Mouse (Mus musculus) ZHBTc4 (cell line): ENCODE data around the gene Zfp185.

Source experiments
- DNase-seq: peaks from one replicate; pipeline ENCODE4 v3.0.0-alpha.2; 2011; ENCODE audit warnings: low read depth, low spot score

Gene Zfp185

DNA sequence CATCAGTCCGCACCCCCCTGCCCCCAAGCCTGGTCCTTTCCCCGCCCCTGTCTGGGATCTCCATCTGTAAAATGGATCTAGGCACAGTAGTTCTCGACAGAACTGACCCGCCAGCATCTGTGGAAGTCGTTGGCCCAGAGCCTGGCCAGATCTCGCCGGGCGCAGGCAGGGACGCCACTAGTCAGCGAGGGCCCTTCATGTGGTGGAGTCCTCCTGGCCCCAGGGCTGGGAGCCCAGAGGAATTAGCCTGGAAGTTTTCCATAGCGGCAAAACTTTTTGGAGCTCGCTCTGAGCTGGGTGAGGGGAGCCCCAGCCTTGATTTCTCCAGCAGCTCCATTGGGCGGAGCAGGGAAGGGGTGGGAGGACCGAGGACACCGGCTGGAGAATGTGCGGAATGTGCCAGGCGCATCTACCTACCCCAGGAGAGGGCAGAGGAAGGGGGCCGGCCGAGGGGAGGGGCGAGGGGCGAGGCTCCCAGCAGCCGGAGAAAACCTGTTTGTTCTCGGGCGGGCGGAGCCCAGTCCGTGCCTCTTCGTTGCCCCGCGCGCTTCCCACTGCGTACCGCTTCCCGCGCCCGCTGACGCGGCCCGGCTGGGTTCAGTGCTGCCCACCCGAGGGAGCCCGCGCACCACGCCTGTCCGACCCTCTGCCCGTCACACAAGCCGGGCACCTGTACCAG is at the start of gene Zfp185:
TSS of gene Zfp185 (plus strand) at position 499 of the 679 bp plus-strand sequence.
- peak; percentile 93 for DNase-seq

DNA sequence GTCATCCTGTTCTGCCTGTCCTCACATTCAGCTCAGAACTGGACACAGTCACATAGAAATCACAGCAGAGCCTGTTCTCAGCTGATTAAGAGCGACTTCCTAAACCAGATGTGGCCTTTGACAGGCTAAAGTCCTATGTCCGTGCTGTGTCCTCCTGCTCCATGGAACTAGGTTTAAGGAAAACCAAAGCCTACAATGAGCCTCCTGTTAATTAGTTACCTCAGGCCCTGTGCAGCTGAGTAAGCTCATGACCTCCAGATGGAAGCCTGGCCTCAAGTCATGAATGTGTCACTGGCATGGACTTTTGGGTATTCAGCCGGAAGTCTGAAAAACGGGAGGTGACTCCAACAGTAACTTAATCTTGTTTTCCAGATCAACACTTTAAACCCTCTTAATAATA is 33.7 kb upstream of the Zfp185 start:
- no peak for DNase-seq

DNA sequence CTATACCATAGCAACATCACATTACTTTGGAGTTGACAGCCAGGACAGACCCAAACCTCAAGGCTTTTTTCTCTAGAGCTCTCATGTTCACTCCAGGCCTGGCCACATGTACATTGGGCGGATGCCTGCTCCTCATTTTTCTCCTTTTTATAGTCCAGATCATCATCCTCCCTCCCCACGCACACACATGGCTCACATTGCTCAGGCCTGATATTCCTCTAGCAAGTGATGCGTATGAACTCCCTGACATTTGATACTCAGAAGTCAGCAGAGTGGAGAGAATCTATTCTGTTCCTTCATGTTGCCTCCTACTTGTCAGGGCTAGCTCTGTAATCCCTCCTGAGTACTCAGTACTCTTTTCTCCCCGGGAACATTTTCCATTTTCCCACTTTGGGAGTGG is 30.7 kb upstream of the Zfp185 start:
- DNase-seq = no peak

DNA sequence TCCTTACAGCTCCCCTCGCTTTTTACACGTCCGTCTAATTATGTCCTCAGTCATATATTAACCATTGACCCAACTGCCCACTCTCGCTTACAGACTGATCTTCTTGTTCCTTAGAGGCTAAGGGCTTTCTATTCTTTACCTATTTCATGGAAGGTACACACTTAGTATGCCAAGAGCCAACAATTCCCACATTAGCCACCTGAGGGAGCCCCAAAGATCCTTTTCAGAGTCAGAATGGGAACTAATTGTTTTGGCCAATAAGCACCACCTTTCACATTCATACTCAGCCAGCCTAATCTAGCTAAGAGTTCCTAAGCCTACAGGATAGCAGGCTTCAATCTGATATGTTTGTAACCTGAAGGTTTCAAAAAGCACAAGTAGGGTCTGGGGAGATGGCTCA is 26.7 kb upstream of the Zfp185 start:
- DNase-seq = peak; percentile 20

DNA sequence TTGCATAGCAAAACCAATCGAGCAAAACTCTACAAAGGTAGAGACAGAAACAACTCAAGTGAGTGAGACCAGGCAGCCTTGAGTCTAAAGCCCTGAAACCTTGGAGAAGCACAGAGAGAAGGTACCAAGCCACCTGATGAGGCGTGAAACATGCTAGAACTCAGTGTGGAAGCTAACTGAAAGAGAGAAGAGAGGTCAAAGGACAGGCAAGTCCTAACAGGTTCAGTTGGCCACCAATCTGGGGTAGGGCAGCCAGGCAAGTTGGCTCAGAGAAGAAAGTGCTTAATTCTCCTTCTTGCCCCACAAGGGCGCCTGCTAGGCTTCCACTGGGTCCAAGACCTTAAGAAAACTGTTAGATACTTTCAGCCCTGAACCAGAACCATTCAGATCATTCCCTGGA is 25.6 kb upstream of the Zfp185 start:
- no peak for DNase-seq

DNA sequence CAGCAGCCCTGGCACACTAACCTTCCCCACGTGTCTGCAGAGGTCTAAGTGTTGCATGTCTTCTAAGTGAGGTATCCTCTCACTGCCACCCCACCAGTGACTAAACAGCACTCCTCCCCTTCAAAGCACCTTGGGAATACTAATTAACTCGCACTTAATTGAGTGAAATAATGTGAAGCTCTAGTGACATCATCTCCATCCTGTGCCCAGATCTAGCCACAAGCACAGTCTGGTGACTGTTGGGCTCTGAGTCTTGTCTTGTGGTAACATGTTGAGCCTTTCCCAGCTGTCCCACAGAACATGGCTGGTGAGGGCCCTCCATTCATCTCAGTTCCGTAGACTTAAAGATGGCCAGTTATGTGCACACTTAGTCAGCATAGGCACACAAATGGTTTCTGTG is 24.4 kb upstream of the Zfp185 start:
- DNase-seq = no peak

DNA sequence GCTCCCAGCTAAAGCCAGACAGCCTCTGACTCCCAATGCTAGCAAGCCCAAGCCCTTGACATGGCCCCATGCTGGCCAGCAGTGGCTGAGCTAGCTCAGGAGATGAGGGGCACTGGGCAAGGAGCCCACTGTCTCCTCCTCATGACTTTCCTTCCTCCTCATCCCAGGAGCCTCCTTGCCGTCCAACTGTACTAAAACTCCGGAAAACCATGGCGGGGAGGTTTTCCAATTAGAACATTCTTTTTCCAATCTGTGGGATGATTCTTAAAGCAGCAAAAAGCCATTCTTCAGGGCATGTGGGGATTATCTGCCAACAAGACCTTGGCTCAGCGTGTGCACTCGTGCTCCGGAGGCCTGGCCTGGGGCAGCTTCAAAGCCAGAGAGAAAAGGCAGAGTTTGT is 4.3 kb upstream of the Zfp185 start:
- no peak for DNase-seq

DNA sequence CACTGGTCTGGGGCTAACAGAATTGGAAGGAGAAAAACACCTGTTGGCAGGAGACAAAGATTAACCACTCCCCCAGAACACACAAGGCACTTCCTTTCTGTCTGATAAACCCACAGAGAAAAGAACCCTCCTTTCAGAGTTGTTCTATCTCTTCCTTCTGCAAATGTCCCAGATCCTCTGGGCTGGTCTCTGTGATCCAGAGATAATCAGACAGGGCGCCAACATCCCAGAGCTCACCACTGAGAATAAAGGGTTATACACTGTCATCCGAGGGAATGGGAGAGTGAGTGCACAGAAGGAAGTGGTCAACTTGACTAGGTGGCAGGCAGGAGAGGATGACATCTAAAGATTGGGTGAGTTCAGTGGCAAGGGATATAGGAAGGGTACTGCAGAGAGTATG is 1.5 kb upstream of the Zfp185 start:
- no peak for DNase-seq

DNA sequence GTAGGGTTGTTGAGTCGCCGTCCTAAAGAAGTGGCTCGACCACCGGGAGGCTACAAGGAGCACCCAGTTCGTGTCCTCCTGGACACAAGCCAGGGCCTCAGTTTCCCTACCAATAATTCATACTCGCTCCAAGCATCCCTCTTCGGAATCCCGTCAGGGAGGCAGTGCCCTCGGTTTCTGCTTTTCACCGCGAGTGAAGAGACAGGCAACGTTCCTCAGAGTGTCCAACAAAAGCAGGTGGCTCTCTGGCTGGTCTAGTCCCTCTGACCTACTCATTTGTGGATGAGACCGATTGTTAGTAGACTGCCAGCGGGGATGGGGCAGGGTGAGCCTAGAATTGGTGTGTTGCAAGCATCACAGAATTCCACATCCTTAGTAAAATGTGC is 374 bp downstream of the Zfp185 start:
- DNase-seq = no peak

DNA sequence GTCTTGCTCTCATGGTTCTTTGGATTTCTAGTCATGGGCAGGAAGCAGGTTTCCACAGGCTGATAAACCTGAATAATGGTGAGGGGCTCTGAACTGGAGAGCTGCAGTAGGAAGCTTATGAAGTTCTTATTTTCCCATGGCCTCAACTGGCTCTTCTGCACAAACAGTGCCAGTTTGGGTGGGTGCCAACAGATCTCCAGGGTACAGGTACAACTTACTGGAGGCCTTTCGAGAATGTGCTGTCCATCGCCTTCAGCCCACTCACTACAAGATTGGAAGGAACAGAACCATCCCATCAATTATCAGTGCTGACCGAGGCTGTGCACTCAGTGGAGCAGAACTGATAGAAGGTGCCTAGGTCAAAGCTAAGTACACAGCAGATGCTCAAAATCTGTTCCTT is 1.3 kb downstream of the Zfp185 start:
- DNase-seq = no peak

DNA sequence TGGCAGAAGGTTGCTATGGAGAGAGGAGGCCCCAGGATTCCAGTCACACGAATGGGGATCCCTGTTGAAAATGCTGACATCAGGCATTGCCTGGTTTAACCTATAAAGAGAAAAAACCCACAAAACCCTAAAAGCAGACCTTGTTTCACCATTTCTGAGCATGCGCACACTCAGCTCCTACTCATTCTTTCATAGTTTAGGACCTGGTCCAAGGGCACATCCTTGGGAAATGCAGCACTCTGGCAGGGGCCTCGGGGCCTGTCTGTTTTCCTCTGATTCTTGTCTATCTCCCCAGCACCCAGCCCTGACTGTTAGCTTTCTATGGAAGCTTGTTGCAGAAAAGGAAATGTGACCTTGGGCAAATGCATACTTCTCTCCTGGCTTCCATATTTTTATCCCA is 3.4 kb downstream of the Zfp185 start:
- no peak for DNase-seq

DNA sequence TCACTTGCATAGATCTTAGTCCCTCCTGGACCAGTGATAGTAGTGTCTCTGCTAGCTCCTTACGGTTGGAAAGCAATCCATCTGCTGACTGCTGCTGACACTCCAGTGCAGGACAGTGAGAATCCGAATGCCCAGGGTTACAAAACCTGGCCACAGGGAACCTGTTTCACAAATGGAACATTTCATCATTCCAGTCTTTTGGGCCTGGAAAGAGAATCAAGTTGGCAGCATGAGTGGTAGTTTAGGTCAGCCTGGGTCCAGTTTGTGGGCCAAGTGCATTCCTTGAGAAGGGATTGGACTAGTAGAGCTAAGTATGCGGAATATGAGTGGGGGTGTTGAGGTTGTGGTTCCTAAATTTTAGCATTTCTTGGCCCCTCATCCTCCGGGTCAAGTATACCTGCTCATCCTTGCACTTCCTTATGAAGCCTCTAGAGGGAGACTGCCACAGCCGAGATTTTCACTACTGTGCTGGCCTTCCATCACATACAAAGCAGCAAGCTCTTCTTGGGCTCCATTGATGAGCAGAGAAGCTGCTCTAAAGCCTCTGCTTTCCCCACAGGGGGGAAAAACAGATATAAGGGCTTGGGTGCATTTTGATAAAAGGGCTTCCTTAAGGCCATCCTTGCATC is 5.3 kb downstream of the Zfp185 start:
- DNase-seq = peak; percentile 28

DNA sequence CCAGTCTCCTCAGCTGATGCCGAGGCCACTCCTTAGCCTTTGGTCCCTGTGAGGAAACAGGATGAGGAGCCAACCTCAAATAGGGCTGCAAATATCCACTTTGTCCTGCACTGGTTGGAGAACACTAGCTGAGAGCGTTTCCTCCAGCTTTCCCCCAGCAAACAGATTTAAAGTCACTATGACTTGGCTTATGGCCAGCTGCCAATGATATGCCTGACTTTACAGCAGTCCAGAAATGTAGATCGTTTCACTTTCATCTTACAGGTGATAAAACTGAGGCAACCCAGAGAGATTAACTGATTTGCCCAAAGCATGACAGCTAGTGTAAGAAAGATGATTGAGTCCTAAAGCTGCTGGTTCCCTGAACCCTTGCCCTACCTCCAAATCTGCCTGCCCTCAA is 8.4 kb downstream of the Zfp185 start:
- no peak for DNase-seq

DNA sequence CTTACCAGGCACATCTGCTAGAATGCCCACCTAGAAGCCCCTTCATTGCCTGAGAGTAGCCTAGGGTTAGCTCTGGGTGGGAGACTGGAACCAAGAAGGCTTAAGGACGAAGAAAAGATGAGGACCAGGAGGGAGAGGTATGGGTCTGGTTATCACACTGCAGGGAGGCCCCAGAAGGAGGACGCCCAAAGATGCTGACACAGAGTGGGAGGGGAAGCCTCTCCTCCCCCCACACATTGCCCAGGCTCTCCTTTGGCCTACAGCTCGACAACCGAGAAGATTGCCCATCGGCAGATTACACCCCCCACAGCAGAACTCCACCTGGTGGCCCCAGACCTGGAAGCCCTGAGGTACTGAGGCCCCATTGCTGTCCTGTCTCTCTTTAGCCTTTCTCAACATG is 16.0 kb downstream of the Zfp185 start:
- no peak for DNase-seq

DNA sequence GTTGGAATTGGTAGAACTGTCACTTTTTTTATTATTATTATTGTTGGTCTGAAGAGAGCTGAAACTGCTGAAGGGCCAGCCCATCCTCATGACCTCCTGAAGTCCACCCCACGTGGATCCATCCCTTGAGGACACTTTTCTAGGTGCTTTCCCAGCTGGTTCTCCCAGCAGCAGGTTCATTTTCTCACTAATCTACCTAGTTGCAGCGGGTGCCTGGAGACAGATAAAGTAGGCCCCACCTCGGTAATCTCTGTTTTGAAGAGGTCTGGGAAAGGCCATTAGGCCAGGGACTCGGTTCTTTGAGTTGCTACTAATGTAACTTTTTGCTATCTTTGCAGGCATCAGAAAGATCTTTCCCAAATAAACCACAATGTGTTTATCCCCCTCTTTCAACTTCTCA is 18.5 kb downstream of the Zfp185 start:
- no peak for DNase-seq

DNA sequence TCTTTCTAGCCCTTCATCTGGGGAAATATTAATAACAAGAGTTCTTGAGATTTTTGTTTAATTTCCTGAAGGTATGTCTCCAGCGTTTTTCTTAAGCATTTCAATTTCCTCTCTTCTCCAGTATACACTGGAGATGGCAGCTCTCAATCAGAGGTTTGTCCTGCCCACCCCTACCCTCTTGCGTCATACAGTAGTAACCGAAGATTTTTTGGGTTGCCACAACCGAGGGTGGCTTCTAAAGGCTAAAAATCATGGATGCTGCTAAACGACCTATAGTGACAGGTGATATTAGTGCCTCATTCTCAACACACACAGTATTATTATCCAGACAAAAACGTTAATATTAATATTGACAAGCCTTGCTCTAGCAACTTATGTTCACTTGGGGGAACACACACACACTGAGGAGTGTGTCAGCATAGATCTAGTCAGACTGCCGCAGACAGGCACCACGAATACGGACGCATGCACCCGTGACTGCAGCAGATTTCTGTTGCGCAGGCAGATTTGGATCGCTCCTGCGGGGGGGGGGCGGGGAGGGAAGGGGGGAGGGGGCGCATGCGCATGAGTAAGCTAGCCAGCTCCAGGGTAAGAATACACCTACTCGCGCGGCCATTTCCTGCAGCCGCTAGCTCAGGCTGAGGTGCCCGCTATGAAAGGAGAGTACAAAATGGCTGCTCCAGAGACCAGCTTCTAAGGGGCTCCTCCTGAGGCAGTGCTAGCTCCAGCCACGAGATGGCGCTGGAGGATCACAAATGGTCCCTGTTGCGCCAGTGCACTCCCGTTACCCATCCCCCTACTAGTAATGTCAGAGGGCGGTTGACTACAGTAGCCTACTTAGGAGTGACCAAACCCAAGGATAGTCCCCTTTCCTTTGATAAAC is 20.7 kb downstream of the Zfp185 start:
- DNase-seq = peak; percentile 93

DNA sequence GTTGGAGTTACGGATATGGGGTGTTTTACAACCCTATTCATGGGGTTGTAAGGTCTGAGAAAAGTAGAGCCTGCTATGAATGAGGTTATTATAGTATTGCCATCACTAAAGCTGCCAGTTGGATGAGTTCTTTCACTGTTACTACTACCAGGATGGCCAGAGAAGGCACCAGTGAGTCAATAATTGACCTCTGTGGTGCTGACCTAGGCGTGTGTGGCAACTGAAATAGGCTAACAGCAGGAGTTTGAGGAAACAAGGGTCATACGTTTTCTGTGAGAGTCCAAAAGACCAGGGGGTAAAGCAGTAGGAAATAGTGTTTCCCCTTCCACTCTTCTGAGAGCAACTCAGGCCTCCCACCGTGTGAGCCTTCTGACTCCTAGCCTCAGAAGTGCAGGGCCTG is 25.7 kb downstream of the Zfp185 start:
- no peak for DNase-seq

DNA sequence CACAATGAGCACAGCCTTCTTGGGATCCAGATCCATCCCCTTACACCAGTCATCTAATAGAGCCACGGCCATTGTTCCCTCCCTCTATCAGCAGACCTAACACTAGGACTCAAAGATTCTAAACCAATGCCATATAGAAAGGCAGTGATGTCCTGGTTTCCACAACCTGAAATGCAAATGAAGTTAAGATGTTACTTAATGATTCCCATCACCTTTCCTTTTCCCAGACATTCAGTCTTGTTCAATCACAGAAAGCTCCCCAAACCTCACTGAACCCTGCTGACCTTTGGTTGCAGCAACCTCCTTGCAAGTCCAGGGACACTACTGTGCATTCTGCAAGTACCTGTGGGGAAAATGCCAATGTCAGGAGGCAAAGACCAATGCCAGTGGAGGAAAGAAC is 49.9 kb downstream of the Zfp185 start, which contains the start of gene Pnma5:
TSS of gene Pnma5 (minus strand) at position 101 of the 400 bp plus-strand sequence.
- DNase-seq = no peak

DNA sequence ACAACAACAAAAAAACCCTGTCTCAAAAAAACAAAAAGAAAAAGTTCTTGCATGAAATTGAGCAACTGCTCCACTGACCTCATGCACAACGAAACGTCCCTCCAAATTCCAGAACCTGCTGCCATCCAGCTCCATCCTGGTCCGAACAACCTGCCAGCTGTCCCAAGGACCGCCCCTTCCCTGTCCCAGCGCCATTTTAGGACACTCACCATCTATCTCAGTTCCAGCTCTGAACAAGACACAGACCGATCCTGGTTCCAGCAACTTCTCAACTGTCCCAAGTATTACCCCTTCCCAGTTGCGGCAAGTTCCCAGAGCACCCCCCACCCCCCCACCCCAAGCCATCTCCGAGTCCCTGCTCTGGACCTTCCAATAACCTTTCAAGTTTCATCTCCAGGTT is 51.7 kb downstream of the Zfp185 start:
- peak; percentile 36 for DNase-seq

DNA sequence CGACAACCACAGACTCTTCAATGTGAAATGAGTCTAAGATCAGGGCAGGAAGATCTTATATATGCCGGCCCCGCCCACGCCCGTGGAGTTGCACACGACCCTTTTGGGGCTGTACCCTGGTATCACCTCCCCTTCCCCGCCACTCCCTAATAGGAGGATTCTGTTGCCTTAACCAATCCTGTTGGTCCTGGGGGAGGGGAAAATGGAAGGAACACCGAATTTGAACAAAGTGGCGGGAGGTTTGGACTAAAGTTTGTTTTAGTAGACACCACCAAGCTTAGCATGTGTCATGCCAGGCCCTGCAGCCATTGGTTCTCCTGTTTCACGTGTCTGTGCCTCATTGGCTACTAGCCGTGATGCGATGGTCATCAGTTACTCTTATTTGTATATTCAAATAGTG is 52.5 kb downstream of the Zfp185 start:
- peak; percentile 81 for DNase-seq

DNA sequence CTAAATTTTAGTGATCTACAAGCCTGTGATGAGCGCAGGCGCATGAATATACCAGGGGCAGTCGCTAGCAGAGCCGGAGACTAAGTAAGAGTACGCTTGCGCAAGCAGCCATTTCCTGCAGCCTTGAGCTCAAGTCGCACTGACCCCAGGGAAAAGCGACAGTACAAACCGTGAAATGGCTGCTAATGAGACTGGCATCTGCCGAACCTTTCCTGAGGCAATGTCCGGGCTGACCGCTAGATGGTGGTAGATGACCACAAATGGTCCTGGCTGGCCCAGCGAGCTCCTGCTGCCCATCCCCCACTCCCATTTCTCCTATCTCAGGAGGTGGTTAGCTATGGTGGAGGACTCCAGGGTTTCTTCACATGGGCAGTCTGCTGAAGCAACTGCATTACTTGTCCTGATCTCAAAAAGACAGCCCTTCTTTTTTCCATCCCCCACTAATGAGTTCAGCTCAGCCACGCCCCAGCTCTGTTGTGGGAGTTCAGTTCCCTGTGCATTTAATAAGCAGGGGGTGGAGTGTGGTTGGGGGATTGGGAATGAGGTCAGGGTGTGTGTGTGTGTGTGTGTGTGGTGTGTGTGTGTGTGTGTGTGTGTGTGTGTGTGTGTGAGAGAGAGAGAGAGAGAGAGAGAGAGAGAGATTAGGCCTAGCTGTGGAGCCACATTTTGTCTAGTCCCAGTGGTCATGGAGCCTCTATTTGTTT is 66.9 kb downstream of the Zfp185 start:
- peak; percentile 90 for DNase-seq

DNA sequence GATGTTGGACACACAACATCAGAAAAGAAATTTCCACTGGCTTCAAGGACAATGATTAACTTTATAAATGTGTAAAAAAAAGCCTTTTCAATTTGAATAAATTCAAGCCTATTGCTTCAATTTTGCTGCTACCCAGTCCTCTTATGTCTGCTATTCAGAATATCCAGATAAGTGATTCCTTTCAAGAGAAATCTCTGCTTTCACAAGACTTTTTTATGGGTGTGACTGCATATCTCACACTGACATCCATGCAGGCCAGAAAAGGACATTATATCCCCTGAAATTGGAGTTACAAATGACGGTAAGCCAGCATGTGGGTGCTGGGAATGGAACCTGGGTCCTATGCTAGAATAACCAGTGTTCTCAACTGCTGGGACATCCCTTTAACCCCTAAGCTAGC is 74.4 kb downstream of the Zfp185 start:
- DNase-seq = no peak
